Mouse (Mus musculus) bone marrow macrophage, adult 2 months (primary cell): Measurements from ENCODE around the gene Eln.

Experiments
- CTCF ChIP-seq: IDR thresholded peaks from 2 replicates; pipeline ENCODE4 v1.5.1; 2012; ENCODE audit warnings: low read depth, mild to moderate bottlenecking, low read length, moderate library complexity
- POLR2A ChIP-seq: IDR thresholded peaks from 2 replicates; pipeline ENCODE4 v1.6.1; 2012; ENCODE audit warnings: mild to moderate bottlenecking, low read depth, low read length, borderline replicate concordance

GRCm38 (mm10) chr5:134785691-134786371 is 38.7 kb upstream of the Eln start:
- TF ChIP-seq CTCF (no peak), POLR2A (no peak)
